Mouse (Mus musculus) neural tube, embryonic 13.5 days (tissue): ENCODE measurements around the gene Mcm10. TPM values are rescaled to one million over a fixed set of nuclear protein-coding genes. Genes with fewer than 3 reads are reported as not detected.

Source experiments
- ATAC-seq: fragments of 200-750 bp; cut with Nextera tagmentation; 2 replicates; pipeline ENCODE4 v1.8.0; 2017; ENCODE audit warnings: low read depth, mild to moderate bottlenecking, moderate TSS enrichment, moderate library complexity
- H3K27ac ChIP-seq: fragments of 300-500 bp; sonication (generic); replicated peaks from 2 replicates; pipeline ENCODE4 v1.5.1; 2015; ENCODE audit warnings: moderate library complexity, mild to moderate bottlenecking, inconsistent platforms
- H3K27me3 ChIP-seq: fragments of 300-500 bp; sonication (generic); 2 replicates; pipeline ENCODE4 v1.6.1; 2015; ENCODE audit warnings: mild to moderate bottlenecking, inconsistent platforms
- H3K36me3 ChIP-seq: fragments of 300-500 bp; sonication (generic); 2 replicates; pipeline ENCODE4 v1.6.1; 2015; ENCODE audit warnings: mild to moderate bottlenecking, inconsistent platforms
- H3K4me1 ChIP-seq: fragments of 300-500 bp; sonication (generic); replicated peaks from 2 replicates; pipeline ENCODE4 v1.6.1; 2015; ENCODE audit warnings: inconsistent platforms
- H3K4me2 ChIP-seq: fragments of 300-500 bp; sonication (generic); 2 replicates; pipeline ENCODE4 v1.6.1; 2015; ENCODE audit warnings: inconsistent platforms, mild to moderate bottlenecking, moderate library complexity
- H3K4me3 ChIP-seq: fragments of 300-500 bp; sonication (generic); 2 replicates; pipeline ENCODE4 v1.5.1; 2015; ENCODE audit warnings: mild to moderate bottlenecking, inconsistent platforms
- H3K9ac ChIP-seq: fragments of 300-500 bp; sonication (generic); 2 replicates; pipeline ENCODE4 v1.6.1; 2015; ENCODE audit warnings: moderate library complexity, mild to moderate bottlenecking, inconsistent platforms
- H3K9me3 ChIP-seq: fragments of 300-500 bp; sonication (generic); 2 replicates; pipeline ENCODE4 v1.6.1; 2016; ENCODE audit warnings: inconsistent platforms
- WGBS: fragments of 180-500 bp; shearing (Covaris S2); methylation state at CpG from one replicate; pipeline ENCODE4 v1.1.7; 2015; 5-methylcytosine and 5-hydroxymethylcytosine counted together
- polyA plus RNA-seq: library from polyadenylated mRNA; unstranded; fragments of >200 nt; fragmentation: Nextera tagmentation; extraction: Ambion mirVana; gene quantifications from 2 replicates; pipeline ENCODE4 v1.2.1, GENCODE M21; 2015

Gene Mcm10
- polyA plus RNA-seq, 1 experiment from 2014 or later: 3.9 TPM

- Histone ChIP-seq H3K36me3 (peaks cover 9% of the 10 kb centered on the region; the same call in 1 of the 2 replicates), H3K9me3 (no peaks in the 10 kb centered on the region), H3K27ac (no peak overlapping the region), H3K27me3 (no peaks in the 10 kb centered on the region), H3K9ac (no peak overlapping the region), H3K4me2 (no peak overlapping the region), H3K4me3 (no peak overlapping the region), H3K4me1 (no peaks in the 10 kb centered on the region)
- no peak for ATAC-seq
- 83% methylated on average over 3 of the region's 3 CpGs for WGBS
Observed at GRCm38 (mm10) chr2:4998905-4999304, 13.7 kb downstream of the Mcm10 start.

- 94% methylated on average over 6 of the region's 6 CpGs for WGBS
Observed at GRCm38 (mm10) chr2:4996421-4996824, 16.2 kb downstream of the Mcm10 start.

GRCm38 (mm10) chr2:4995646-4996045 is 16.9 kb downstream of the Mcm10 start:
- Histone ChIP-seq H3K9ac (no peak overlapping the region), H3K27me3 (no peaks in the 10 kb centered on the region), H3K4me3 (no peak overlapping the region), H3K36me3 (peaks cover 19% of the 10 kb centered on the region), H3K27ac (no peak overlapping the region), H3K4me2 (no peak overlapping the region), H3K9me3 (no peaks in the 10 kb centered on the region), H3K4me1 (no peaks in the 10 kb centered on the region)
- WGBS: 95% methylated on average over 11 of the region's 11 CpGs
- ATAC-seq: no peak

More at GRCm38 (mm10) chr2:4996421-4996824, 16.2 kb downstream of the Mcm10 start:
- ATAC-seq: no peak
- Histone ChIP-seq H3K9ac (no peak overlapping the region), H3K4me1 (no peaks in the 10 kb centered on the region), H3K27me3 (no peaks in the 10 kb centered on the region), H3K9me3 (no peaks in the 10 kb centered on the region), H3K27ac (no peak overlapping the region), H3K4me3 (no peak overlapping the region), H3K4me2 (no peak overlapping the region), H3K36me3 (peaks cover 12% of the 10 kb centered on the region)

- no peak overlapping the region for H3K9ac ChIP-seq
- no peak overlapping the region for H3K4me3 ChIP-seq
- no peak for ATAC-seq
- peaks cover 19% of the 10 kb centered on the region for H3K36me3 ChIP-seq
- H3K27me3 ChIP-seq: no peaks in the 10 kb centered on the region
- H3K9me3 ChIP-seq: no peaks in the 10 kb centered on the region
- H3K27ac ChIP-seq: no peak overlapping the region
- 90% methylated on average over 4 of the region's 4 CpGs for WGBS
- no peaks in the 10 kb centered on the region for H3K4me1 ChIP-seq
- no peak overlapping the region for H3K4me2 ChIP-seq
Observed at GRCm38 (mm10) chr2:4994436-4994835, 18.2 kb downstream of the Mcm10 start.

- Histone ChIP-seq H3K9ac (no peak overlapping the region), H3K27ac (no peak overlapping the region), H3K36me3 (peaks cover 19% of the 10 kb centered on the region; the same call in 1 of the 2 replicates), H3K4me3 (no peak overlapping the region), H3K4me2 (no peak overlapping the region), H3K4me1 (no peaks in the 10 kb centered on the region), H3K9me3 (no peaks in the 10 kb centered on the region), H3K27me3 (no peaks in the 10 kb centered on the region)
- 93% methylated on average over 11 of the region's 11 CpGs for whole genome bisulfite sequencing
- no peak for ATAC-seq
Observed at GRCm38 (mm10) chr2:4993584-4993983, 19.0 kb downstream of the Mcm10 start.

- no peaks in the 10 kb centered on the region for H3K27me3 ChIP-seq
Observed at GRCm38 (mm10) chr2:4988826-4989424, 23.7 kb downstream of the Mcm10 start.

GRCm38 (mm10) chr2:4987388-4988180 is 25.0 kb downstream of the Mcm10 start:
- H3K27ac ChIP-seq: no peak overlapping the region
- no peak overlapping the region for H3K4me2 ChIP-seq
- H3K36me3 ChIP-seq: peaks cover 10% of the 10 kb centered on the region; the same call in 1 of the 2 replicates
- H3K27me3 ChIP-seq: no peaks in the 10 kb centered on the region
- no peak overlapping the region for H3K4me3 ChIP-seq
- no peak overlapping the region for H3K9ac ChIP-seq
- no peak for ATAC-seq
- no peaks in the 10 kb centered on the region for H3K9me3 ChIP-seq
- no peaks in the 10 kb centered on the region for H3K4me1 ChIP-seq
- WGBS: 87% methylated on average over 8 of the region's 8 CpGs

More at GRCm38 (mm10) chr2:4988826-4989424, 23.7 kb downstream of the Mcm10 start:
- WGBS: 82% methylated on average over 11 of the region's 11 CpGs
- Histone ChIP-seq H3K4me1 (no peaks in the 10 kb centered on the region), H3K9me3 (no peaks in the 10 kb centered on the region), H3K4me3 (no peak overlapping the region), H3K27ac (no peak overlapping the region), H3K4me2 (no peak overlapping the region), H3K9ac (no peak overlapping the region), H3K36me3 (peaks cover 15% of the 10 kb centered on the region; the same call in 1 of the 2 replicates)
- ATAC-seq: no peak

GRCm38 (mm10) chr2:4986798-4987197 is 25.8 kb downstream of the Mcm10 start:
- no peak overlapping the region for H3K9ac ChIP-seq
- WGBS: 90% methylated on average over 4 of the region's 4 CpGs

GRCm38 (mm10) chr2:4985000-4985399 is 27.6 kb downstream of the Mcm10 start:
- no peaks in the 10 kb centered on the region for H3K4me1 ChIP-seq
- 76% methylated on average over 6 of the region's 6 CpGs for WGBS

More at GRCm38 (mm10) chr2:4986798-4987197, 25.8 kb downstream of the Mcm10 start:
- Histone ChIP-seq H3K4me1 (no peaks in the 10 kb centered on the region), H3K27me3 (no peaks in the 10 kb centered on the region), H3K4me3 (no peak overlapping the region), H3K9me3 (no peaks in the 10 kb centered on the region), H3K27ac (no peak overlapping the region), H3K36me3 (0 out of 2 replicates have a peak, but pooled peaks cover 7% of the 10 kb centered on the region), H3K4me2 (no peak overlapping the region)
- ATAC-seq: no peak

GRCm38 (mm10) chr2:4983987-4984386 is 28.6 kb downstream of the Mcm10 start:
- Histone ChIP-seq H3K4me3 (no peak overlapping the region), H3K4me2 (no peak overlapping the region), H3K9ac (no peak overlapping the region), H3K36me3 (no peaks in the 10 kb centered on the region), H3K27me3 (no peaks in the 10 kb centered on the region), H3K9me3 (no peaks in the 10 kb centered on the region), H3K27ac (no peak overlapping the region), H3K4me1 (no peaks in the 10 kb centered on the region)
- 33% methylated on average over 5 of the region's 5 CpGs for WGBS
- ATAC-seq: no peak

More at GRCm38 (mm10) chr2:4985000-4985399, 27.6 kb downstream of the Mcm10 start:
- Histone ChIP-seq H3K9me3 (no peaks in the 10 kb centered on the region), H3K27me3 (no peaks in the 10 kb centered on the region), H3K9ac (no peak overlapping the region), H3K4me2 (no peak overlapping the region), H3K4me3 (no peak overlapping the region), H3K27ac (no peak overlapping the region), H3K36me3 (no peaks in the 10 kb centered on the region)
- no peak for ATAC-seq

GRCm38 (mm10) chr2:4978091-4978490 is 34.5 kb downstream of the Mcm10 start:
- 39% methylated on average over 8 of the region's 8 CpGs for WGBS
- Histone ChIP-seq H3K4me1 (no peaks in the 10 kb centered on the region), H3K27me3 (no peaks in the 10 kb centered on the region), H3K27ac (no peak overlapping the region), H3K36me3 (no peaks in the 10 kb centered on the region), H3K9ac (no peak overlapping the region), H3K9me3 (no peaks in the 10 kb centered on the region), H3K4me2 (no peak overlapping the region), H3K4me3 (no peak overlapping the region)
- no peak for ATAC-seq

- H3K9me3 ChIP-seq: no peaks in the 10 kb centered on the region
- H3K4me1 ChIP-seq: no peaks in the 10 kb centered on the region
- no peak within 1 kb of the TSS for H3K9ac ChIP-seq
- no peak within 1 kb of the TSS for H3K4me2 ChIP-seq
- H3K4me3 ChIP-seq: no peak within 1 kb of the TSS
- H3K27ac ChIP-seq: no peak within 1 kb of the TSS
- no peaks in the 10 kb centered on the region for H3K27me3 ChIP-seq
- 78% methylated on average over 5 of the region's 5 CpGs for WGBS
- no peaks in the 10 kb centered on the region for H3K36me3 ChIP-seq
- no peak for ATAC-seq
Observed at GRCm38 (mm10) chr2:4975807-4976206, 36.8 kb downstream of the Mcm10 start, which contains the start of gene Ucma. TSS of gene Ucma (plus strand) at chr2:4976122.
